Mouse (Mus musculus) kidney, postnatal 36 days (tissue): ENCODE results near the gene Olfr1443.

Experiments
- DNase-seq, 2 experiments: peaks; one replicate each; pipeline ENCODE4 v3.0.0; 2021 to 2022; ENCODE audit warnings: mixed read lengths in 2 of 2

Olfr1443 gene

GRCm38 (mm10) chr19:12677812-12678211 is at the start of gene Olfr1443:
Gene Olfr1443 (plus strand): TSS chr19:12678112.
- no peak for DNase-seq

DNA sequence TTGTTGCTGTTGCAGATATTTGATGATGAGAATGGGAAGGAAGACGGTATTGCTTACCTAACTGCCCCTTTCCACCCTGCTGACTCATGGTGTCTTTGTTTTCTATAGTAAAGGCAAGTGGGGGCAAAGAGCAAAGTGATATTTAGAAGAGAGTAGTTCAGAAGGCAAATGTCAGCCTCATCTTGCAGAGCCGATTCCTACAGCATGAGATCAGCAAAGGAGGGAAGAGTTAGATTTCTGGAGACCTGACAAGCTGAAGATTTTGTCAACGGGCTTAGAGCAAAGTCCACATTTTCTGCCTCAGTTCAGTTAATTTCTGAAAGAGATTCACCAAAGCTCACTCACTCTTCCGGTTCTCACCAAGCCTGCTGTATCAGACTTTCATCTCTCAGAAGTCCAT is 44.7 kb upstream of the Olfr1443 start, which contains the start of gene Glyat:
Glyat (plus strand) TSS at position 133 of the 400 bp plus-strand sequence.
- DNase-seq, result peak; percentile 57 to 75

GRCm38 (mm10) chr19:12634259-12634658 is 43.7 kb upstream of the Olfr1443 start:
- DNase-seq, result no peak

GRCm38 (mm10) chr19:12634963-12635362 is 42.9 kb upstream of the Olfr1443 start:
- no peak for DNase-seq

DNA sequence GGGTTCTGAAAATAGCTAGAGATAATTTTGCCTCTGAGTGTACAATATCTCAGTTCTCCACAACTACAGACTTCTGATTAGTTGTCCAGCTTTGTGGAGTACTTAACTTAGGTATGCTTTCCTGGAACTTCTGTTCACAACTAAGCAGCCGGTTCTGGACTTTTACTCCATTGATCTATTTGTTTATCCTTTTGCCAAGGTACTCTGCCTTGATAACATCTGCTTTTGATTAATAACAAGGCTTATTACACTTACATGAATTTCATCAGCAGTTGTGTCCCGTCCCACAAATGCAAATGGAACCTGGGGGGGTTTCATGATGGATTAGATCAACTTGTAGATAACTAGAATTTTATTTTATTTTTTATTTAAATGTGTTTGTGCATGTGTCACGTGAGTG is 41.0 kb upstream of the Olfr1443 start:
- DNase-seq, result no peak

DNA sequence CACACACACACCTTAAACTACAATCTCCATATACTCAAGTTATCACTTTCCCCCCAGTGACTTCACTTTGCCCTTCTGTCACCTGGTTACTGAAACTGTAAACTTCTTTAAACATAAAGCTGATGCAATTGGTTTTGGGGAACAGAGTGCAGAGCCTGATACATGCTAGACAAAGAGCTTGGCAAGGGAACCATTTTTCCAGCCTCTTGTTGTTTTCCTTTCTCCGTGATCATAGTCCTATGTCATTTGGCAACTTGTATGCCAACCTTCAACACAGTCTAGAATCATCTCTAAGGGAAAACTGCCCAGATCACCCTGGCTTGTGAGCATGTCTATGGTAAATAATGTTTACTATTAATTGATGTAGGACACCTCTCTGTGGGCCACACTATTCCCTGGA is 39.9 kb upstream of the Olfr1443 start:
- peak in 1 of 2 experiments; percentile 33 for DNase-seq

- no peak for DNase-seq
These were observed 28.4 kb upstream of the Olfr1443 start for GRCm38 (mm10) chr19:12649511-12649910.

DNA sequence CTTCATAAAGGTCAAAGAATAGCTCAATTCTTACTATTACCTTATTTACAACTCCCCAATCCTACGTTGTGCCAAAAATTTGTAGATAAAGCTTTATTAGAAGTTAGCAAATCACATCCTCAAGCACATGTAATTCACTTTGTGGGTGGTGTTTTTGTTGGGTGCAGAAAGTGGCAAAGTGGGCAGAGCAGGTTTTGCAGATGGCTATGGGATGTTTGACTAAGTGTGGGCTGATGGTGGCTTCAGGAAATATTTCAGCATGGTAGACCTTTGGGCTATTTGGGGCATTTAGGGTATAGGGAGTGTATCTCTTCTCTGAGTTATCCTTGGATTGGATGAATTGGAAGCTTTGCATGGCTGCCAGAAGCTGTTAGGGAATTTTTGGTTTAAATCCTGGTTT is 11.8 kb upstream of the Olfr1443 start:
- no peak for DNase-seq

GRCm38 (mm10) chr19:12668601-12669000 is 9.3 kb upstream of the Olfr1443 start:
- DNase-seq, result peak in 1 of 2 experiments; percentile 24

DNA sequence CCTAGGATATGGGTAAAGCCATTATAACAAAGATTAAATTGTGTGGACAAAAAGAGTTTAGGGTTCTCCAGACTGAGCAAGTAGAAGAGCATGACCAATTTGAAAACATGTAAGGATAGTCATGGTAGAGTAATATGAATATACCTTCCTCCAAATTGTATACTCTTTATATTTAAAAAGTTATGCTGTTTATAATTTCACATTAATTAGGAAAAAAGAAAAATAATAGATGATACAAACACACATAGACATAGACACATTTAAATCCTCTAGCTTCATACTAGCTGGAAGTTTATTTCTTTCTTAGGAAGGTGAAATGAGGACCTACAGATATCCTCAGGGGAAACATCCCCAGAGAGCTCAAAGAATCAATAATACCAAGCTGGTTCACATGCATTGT is 7.8 kb upstream of the Olfr1443 start, which contains the start of gene Olfr1442:
Olfr1442 (plus strand) TSS at position 301 of the 400 bp plus-strand sequence.
- DNase-seq, result no peak

DNA sequence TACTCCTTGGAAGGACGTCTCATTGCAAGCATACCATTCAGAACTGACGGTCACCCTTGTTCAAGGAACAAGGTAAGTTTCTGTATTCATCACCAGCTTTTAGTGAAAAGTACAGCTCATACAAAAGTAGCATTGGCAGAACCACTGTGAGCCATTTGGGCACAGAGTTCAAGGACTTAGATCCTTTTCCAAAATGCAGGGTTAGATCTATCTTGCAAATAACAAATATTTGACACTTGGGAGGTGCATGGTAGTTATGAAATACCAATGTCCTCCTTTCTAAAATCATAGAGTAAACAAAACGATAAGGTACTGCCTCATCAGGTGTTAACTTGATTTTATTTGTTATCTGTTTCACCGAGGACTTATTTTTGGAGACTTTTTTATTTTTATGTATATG is 6.9 kb upstream of the Olfr1443 start:
- DNase-seq, result no peak

- peak in 1 of 2 experiments; percentile 65 for DNase-seq
These were observed 6.7 kb downstream of the Olfr1443 start for GRCm38 (mm10) chr19:12684638-12685037.

- DNase-seq, result peak in 1 of 2 experiments; percentile 36
These were observed 7.3 kb downstream of the Olfr1443 start for GRCm38 (mm10) chr19:12685231-12685630.

DNA sequence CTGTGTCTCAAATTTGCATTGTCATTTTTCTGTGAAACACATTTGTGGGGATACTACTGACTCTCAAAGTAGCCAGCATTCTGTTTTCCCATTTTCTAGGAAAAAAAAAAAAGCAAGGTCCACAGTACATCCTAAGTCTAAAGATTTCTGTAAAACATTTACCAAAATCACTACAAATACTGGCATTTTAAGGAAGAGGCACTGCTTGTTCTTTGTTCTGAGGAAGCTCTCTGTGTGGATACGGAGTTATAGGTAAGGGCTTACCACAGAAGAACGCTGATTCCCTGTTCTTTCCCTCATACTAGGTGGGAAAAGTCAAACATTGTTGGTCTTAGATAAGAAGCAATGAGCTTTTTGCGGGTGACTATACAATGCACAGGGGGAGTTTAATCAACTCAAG is 17.7 kb downstream of the Olfr1443 start, which contains the start of gene Keg1:
Keg1 (plus strand) TSS at position 197 of the 400 bp plus-strand sequence.
- DNase-seq, result peak in 1 of 2 experiments; percentile 73

GRCm38 (mm10) chr19:12696221-12696620 is 18.3 kb downstream of the Olfr1443 start:
- DNase-seq, result no peak

GRCm38 (mm10) chr19:12708458-12708857 is 30.5 kb downstream of the Olfr1443 start:
- DNase-seq, result peak in 1 of 2 experiments; percentile 45

DNA sequence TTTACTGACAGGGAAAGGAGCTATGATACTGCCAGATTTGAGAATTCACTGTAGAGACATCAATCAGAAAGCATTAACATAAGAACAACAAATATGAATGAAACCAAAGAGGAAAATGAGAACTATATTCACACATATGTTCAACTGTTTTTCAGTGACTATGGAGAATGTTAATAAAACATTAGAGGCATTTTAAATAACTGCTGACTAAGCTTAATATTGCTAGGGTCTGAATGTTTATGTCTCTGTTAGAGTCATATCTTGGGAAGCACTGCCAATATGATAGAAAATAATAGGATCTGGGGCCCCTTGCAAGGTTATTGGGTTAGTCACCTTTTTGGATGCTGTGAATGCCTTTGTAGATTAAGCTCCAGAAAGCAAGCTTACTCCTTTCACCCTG is 31.1 kb downstream of the Olfr1443 start:
- DNase-seq, result no peak

- no peak for DNase-seq
These were observed 41.3 kb downstream of the Olfr1443 start for GRCm38 (mm10) chr19:12719189-12719588.

- DNase-seq, result peak in 1 of 2 experiments; percentile 56
These were observed 42.6 kb downstream of the Olfr1443 start for GRCm38 (mm10) chr19:12720463-12720862.

DNA sequence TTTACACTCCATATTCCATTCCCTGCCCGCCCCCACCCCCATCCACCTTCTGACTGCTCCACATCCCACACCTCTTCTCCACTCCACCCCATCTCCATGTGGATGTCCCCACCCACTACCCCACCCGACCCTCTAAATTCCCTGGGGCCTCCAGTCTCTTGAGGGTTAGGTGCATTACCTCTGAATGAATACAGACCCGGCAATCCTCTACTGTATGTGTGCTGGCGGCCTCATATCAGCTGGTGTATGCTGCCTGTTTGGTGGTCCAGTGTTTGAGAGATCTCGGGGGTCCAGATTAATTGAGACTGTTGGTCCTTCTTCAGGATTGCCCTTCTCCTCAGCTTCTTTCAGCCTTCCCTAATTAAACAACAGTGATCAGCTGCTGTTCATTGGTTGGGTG is 43.0 kb downstream of the Olfr1443 start:
- peak in 1 of 2 experiments; percentile 60 for DNase-seq

DNA sequence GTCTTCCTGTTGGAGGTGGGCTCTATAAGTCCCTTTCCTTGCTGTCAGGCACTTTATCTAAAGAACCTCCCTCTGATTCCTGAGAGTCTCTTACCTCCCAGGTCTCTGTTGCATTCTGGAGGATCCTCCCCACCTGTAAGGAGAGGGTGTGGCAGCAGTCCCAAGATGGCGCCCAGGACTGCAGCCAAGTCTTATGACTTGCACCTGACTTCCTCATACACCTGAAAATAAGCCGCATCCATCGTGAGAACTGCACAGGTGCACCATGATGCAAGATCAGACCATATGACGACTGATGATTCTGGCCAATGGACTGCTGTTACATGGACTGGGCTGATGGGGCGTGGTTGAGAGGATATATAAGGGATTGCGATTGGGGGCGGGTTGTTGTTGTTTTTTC is 43.7 kb downstream of the Olfr1443 start:
- DNase-seq, result peak in 1 of 2 experiments; percentile 46

DNA sequence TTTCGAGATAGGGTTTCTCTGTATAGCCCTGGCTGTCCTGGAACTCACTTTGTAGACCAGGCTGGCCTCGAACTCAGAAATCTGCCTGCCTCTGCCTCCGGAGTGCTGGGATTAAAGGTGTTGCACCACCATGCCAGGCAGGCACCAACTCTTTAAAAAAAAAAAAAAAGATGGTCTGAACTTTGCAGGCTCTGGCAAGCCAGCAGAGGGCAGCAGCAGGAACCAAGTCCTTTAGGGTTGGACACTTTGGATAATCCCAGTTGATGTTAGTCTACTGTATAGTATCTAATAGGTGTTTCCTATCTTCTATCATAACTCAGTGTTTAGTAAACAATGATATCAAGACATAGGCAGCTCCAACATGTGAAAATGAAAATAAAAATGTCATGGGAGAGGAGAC is 44.4 kb downstream of the Olfr1443 start:
- DNase-seq, result peak; percentile 50 to 85

- DNase-seq, result no peak
These were observed 47.9 kb downstream of the Olfr1443 start for GRCm38 (mm10) chr19:12725851-12726250.

DNA sequence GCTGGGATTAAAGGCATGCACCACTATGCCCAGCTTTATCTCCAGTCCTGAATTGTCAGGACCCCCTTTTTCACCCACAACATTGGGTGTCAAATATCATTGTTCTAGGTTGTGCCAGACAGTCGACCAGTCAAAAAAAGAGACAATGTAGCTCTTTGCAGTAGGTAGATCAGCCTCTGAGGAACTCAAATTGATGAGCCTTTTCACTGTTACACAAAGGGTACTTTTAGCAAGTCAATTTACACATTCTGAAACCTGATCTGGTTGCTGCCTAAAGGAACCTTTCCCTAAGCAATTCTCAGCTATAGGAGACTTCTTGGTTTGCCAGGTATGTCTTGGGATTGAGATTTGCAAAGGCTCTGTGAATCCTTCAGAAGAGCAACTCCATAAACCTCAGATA is 53.1 kb downstream of the Olfr1443 start:
- DNase-seq, result no peak

- DNase-seq, result no peak
These were observed 54.0 kb downstream of the Olfr1443 start for GRCm38 (mm10) chr19:12731950-12732349.
